Mouse (Mus musculus) layer of hippocampus, postnatal 10 days (tissue): Measurements from ENCODE around the gene Tmem174. TPM values are rescaled to one million over a fixed set of nuclear protein-coding genes. Genes with fewer than 3 reads are reported as not detected.

Experiments
- DNase-seq, 2 experiments: peaks; one replicate each; pipeline ENCODE4 v3.0.0; 2021; ENCODE audit warnings: low spot score in 2 of 2
- long read RNA-seq: library from polyadenylated mRNA; stranded (forward); transcript quantifications from one replicate; pipeline ENCODE4 v2.0.0, GENCODE M21; 2023
- total RNA-seq, 2 experiments: library from RNA; stranded (reverse); gene quantifications; 2 replicates each; pipeline ENCODE4 v1.2.3; 2021

Tmem174 gene
- not detected for total RNA-seq
- long read RNA-seq = 0 reads

- no peak for DNase-seq
These were observed at the start of gene Tmem174 for GRCm38 (mm10) chr13:98637145-98637544. TSS of gene Tmem174 (minus strand) at chr13:98637410.

- no peak for DNase-seq
These were observed 47.1 kb upstream of the Tmem174 start for GRCm38 (mm10) chr13:98684144-98684900.

- no peak for DNase-seq
These were observed 46.2 kb upstream of the Tmem174 start for GRCm38 (mm10) chr13:98683412-98683811.

- no peak for DNase-seq
These were observed 43.4 kb upstream of the Tmem174 start for GRCm38 (mm10) chr13:98680470-98681060.

- DNase-seq = no peak
These were observed 42.4 kb upstream of the Tmem174 start for GRCm38 (mm10) chr13:98679631-98680041.

GRCm38 (mm10) chr13:98679230-98679629 lies 42.0 kb upstream of the Tmem174 start:
- no peak for DNase-seq

- DNase-seq = no peak
These were observed 36.7 kb upstream of the Tmem174 start for GRCm38 (mm10) chr13:98673922-98674321.

- no peak for DNase-seq
These were observed 32.1 kb upstream of the Tmem174 start for GRCm38 (mm10) chr13:98669296-98669695.

- no peak for DNase-seq
These were observed 30.1 kb upstream of the Tmem174 start for GRCm38 (mm10) chr13:98667316-98667715.

- DNase-seq = no peak
These were observed 28.0 kb upstream of the Tmem174 start for GRCm38 (mm10) chr13:98665240-98665639.

- no peak for DNase-seq
These were observed 25.0 kb upstream of the Tmem174 start for GRCm38 (mm10) chr13:98662173-98662675.

- DNase-seq = peak; percentile 26 to 34
These were observed 18.8 kb upstream of the Tmem174 start for GRCm38 (mm10) chr13:98656034-98656471.

- no peak for DNase-seq
These were observed 18.1 kb upstream of the Tmem174 start for GRCm38 (mm10) chr13:98655346-98655745.

- peak in 1 of 2 experiments; percentile 10 for DNase-seq
These were observed 17.1 kb upstream of the Tmem174 start for GRCm38 (mm10) chr13:98654129-98654939.

- no peak for DNase-seq
These were observed 15.0 kb upstream of the Tmem174 start for GRCm38 (mm10) chr13:98652194-98652593.

GRCm38 (mm10) chr13:98651228-98651977 lies 14.2 kb upstream of the Tmem174 start:
- DNase-seq = no peak

GRCm38 (mm10) chr13:98647775-98648568 lies 10.8 kb upstream of the Tmem174 start:
- DNase-seq = no peak

- DNase-seq = no peak
These were observed 1.4 kb upstream of the Tmem174 start for GRCm38 (mm10) chr13:98638507-98639166.

- no peak for DNase-seq
These were observed 639 bp downstream of the Tmem174 start for GRCm38 (mm10) chr13:98636571-98636970.
